ENCODE assay signal across 1 mouse cellular context in the genomic region with DNA sequence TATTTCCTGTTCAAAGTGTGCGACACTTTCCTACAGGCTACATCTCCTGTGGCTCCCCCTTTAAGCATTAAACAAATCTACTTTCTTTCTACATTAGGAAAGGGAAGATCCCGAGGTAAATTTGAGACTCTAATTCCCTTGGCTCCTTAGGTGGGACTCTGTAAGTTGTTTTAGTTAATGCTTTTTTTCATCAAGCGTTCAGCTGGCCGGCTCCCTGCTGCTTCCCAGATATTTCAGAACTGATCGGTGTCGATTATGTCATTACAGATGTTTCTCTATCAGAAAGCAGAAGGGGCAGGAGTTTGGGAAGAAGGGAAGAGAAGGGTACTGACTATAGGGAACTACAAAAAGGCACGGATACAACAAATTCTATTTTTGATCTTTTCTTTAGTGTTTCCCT.
TF ChIP-seq lines count a peak whose summit lies in the region.

No protein-coding gene starts in this region.

TF ChIP-seq in CH12.LX, 34 proteins besides CTCF, POLR2A, EP300 and RAD21 (continued from another document):
- no peak for TF ChIP-seq JUN (IDR thresholded peaks at IDR 0.05; ENCODE audit: insufficient read depth, low read depth, low read length)
- TF ChIP-seq JUND (conservative IDR thresholded peaks at IDR 0.05; ENCODE audit: low read depth, low read length): no peak
- TF ChIP-seq TCF12 (IDR thresholded peaks at IDR 0.05; ENCODE audit: low read depth, low read length): no peak
